Mouse (Mus musculus) lung, embryonic 15.5 days (tissue): ENCODE results near the gene Prox1. TPM values are rescaled to one million over a fixed set of nuclear protein-coding genes. Genes with fewer than 3 reads are reported as not detected.

ENCODE experiments used
- ATAC-seq: fragments of 200-750 bp; cut with Nextera tagmentation; 2 replicates; pipeline ENCODE4 v1.8.0; 2017; ENCODE audit warnings: moderate number of reproducible peaks, borderline replicate concordance; ENCODE audit not compliant: low FRiP score, low TSS enrichment; ENCODE audit errors: extremely low read depth
- H3K27ac ChIP-seq: fragments of 300-500 bp; sonication (generic); 2 replicates; pipeline ENCODE4 v1.5.1; 2015; ENCODE audit warnings: moderate library complexity, mild to moderate bottlenecking, inconsistent platforms
- H3K27me3 ChIP-seq: fragments of 300-500 bp; sonication (generic); 2 replicates; pipeline ENCODE4 v1.6.1; 2015; ENCODE audit warnings: inconsistent platforms
- H3K36me3 ChIP-seq: fragments of 300-500 bp; sonication (generic); 2 replicates; pipeline ENCODE4 v1.6.1; 2015; ENCODE audit warnings: inconsistent platforms
- H3K4me1 ChIP-seq: fragments of 300-500 bp; sonication (generic); 2 replicates; pipeline ENCODE4 v1.6.1; 2015; ENCODE audit warnings: inconsistent platforms
- H3K4me2 ChIP-seq: fragments of 300-500 bp; sonication (generic); 2 replicates; pipeline ENCODE4 v1.6.1; 2015; ENCODE audit warnings: inconsistent platforms, mild to moderate bottlenecking, moderate library complexity
- H3K4me3 ChIP-seq: fragments of 300-500 bp; sonication (generic); 2 replicates; pipeline ENCODE4 v1.5.1; 2015; ENCODE audit warnings: mild to moderate bottlenecking, inconsistent platforms
- H3K9ac ChIP-seq: fragments of 300-500 bp; sonication (generic); 2 replicates; pipeline ENCODE4 v1.6.1; 2015; ENCODE audit warnings: inconsistent platforms
- H3K9me3 ChIP-seq: fragments of 300-500 bp; sonication (generic); 2 replicates; pipeline ENCODE4 v1.6.1; 2016; ENCODE audit warnings: inconsistent platforms
- WGBS: fragments of 180-500 bp; shearing (Covaris S2); methylation state at CpG from one replicate; pipeline ENCODE4 v1.1.7; 2015; 5-methylcytosine and 5-hydroxymethylcytosine counted together
- polyA plus RNA-seq: library from polyadenylated mRNA; unstranded; fragments of >200 nt; fragmentation: Nextera tagmentation; extraction: Ambion mirVana; gene quantifications from 2 replicates; pipeline ENCODE4 v1.2.1, GENCODE M21; 2015

Prox1 gene
- polyA plus RNA-seq, 1 experiment from 2014 or later = 2.0 TPM

DNA sequence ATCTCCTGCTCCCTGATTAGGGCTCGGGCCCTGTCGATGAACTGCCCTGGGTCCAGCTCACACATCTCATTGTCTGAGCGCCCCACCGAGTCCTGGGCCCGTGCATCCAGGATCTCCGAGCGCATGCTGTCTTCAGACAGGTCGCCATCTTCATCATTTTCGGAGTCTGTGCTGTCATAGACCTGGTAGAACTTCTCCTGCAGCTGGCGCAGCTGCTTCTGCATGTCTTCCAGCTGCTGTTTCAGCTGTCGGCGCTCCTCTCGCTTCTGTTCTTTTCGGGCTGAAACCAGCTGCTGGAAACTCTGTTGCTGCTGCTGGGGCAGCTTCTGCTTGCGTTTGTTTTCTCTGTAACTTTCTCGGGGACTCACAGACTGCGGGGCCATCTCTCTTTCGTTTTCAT is 9.2 kb downstream of the Prox1 start:
- no peak overlapping the region for H3K9ac ChIP-seq
- peaks cover 72% of the 10 kb centered on the region for H3K27me3 ChIP-seq
- H3K27ac ChIP-seq = peak overlapping the region; percentile 58
- no peak; the same call in 1 of the 2 replicates for ATAC-seq
- no peaks in the 10 kb centered on the region for H3K36me3 ChIP-seq
- H3K4me3 ChIP-seq = peak overlapping the region; percentile 8; the same call in 1 of the 2 replicates
- H3K9me3 ChIP-seq = no peaks in the 10 kb centered on the region
- WGBS = 48% methylated on average over 18 of the region's 18 CpGs
- peaks cover 4% of the 10 kb centered on the region; the same call in 1 of the 2 replicates for H3K4me1 ChIP-seq
- H3K4me2 ChIP-seq = peak overlapping the region; percentile 34

DNA sequence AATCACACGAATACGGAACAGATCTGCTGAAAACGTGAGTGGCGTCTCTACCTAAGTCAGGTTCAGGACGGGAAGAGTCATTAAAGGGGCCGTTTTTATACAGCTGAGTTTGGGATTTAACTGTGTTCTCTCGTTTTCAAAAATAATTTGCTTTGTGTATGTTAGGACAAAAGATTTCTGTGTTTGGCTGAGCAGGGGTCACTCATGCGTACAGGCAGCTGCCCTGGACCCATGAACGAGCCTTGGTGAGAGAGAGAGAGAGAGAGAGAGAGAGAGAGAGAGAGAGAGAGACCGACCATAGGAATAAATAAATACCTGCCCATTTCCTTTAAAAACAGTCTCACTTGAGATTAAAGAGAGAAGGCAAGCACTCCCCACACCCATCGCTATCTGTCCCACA is 11.1 kb downstream of the Prox1 start:
- peaks cover 8% of the 10 kb centered on the region; the same call in 1 of the 2 replicates for H3K4me1 ChIP-seq
- no peaks in the 10 kb centered on the region for H3K36me3 ChIP-seq
- H3K9me3 ChIP-seq = no peaks in the 10 kb centered on the region
- H3K27ac ChIP-seq = no peak overlapping the region
- H3K4me2 ChIP-seq = no peak overlapping the region
- H3K27me3 ChIP-seq = peaks cover 61% of the 10 kb centered on the region
- no peak for ATAC-seq
- H3K4me3 ChIP-seq = no peak overlapping the region
- WGBS = 68% methylated on average over 11 of the region's 11 CpGs
- H3K9ac ChIP-seq = no peak overlapping the region

- H3K4me2 ChIP-seq = no peak overlapping the region
- no peak overlapping the region for H3K4me3 ChIP-seq
- peaks cover 10% of the 10 kb centered on the region; the same call in 1 of the 2 replicates for H3K4me1 ChIP-seq
- no peaks in the 10 kb centered on the region for H3K9me3 ChIP-seq
- H3K36me3 ChIP-seq = no peaks in the 10 kb centered on the region
- peaks cover 54% of the 10 kb centered on the region for H3K27me3 ChIP-seq
- 16% methylated on average over 8 of the region's 8 CpGs for WGBS
- H3K27ac ChIP-seq = no peak overlapping the region
- no peak overlapping the region for H3K9ac ChIP-seq
- ATAC-seq = no peak
These were observed 14.8 kb downstream of the Prox1 start for GRCm38 (mm10) chr1:190155751-190156150.

DNA sequence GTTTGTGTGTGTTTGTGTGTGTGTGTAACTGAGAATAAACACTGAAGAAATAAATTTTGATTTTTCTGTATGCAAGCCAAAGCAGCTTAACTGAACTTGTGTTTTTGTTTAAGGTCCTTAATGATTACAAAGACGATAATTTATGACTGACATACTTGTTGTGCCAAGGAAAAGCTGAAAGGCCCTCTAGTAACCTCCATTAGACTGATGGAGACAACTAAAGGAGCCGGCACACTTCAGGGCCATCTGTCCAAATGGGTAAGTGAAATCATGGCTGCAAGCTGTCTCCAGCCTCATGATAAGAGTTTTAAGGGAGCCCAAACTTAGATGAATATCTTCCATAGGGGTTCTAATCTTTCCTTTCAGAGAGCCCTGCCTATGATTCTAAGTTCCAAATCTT is 15.5 kb downstream of the Prox1 start:
- ATAC-seq = no peak
- 25% methylated on average over 2 of the region's 2 CpGs for WGBS
- H3K27me3 ChIP-seq = peaks cover 53% of the 10 kb centered on the region
- no peak overlapping the region for H3K27ac ChIP-seq
- H3K36me3 ChIP-seq = no peaks in the 10 kb centered on the region
- H3K4me1 ChIP-seq = 0 out of 2 replicates have a peak, but pooled peaks cover 8% of the 10 kb centered on the region
- H3K4me2 ChIP-seq = no peak overlapping the region
- H3K4me3 ChIP-seq = no peak overlapping the region
- H3K9ac ChIP-seq = no peak overlapping the region
- no peaks in the 10 kb centered on the region for H3K9me3 ChIP-seq

DNA sequence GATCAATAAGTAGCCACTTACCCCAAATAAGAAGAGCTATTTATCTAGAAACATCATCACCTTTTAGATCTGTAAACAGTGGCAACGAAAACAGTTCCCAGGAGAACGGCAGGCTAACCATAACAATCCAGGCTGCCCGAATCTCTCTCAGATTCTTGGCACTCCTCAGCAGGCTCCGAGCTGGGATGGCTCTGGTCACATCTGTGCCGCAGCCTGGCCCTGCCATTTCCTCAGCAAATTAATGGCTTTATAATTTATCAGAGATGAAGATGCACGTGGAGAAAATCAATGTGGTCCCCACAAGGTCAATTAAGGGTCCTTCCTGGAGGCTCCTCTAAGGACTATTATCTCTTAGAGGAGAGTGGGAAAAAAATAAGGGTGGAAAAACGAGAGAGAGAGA is 16.2 kb downstream of the Prox1 start:
- 18% methylated on average over 7 of the region's 7 CpGs for WGBS
- no peak for ATAC-seq
- H3K4me2 ChIP-seq = no peak overlapping the region
- H3K9me3 ChIP-seq = no peaks in the 10 kb centered on the region
- no peaks in the 10 kb centered on the region for H3K36me3 ChIP-seq
- no peak overlapping the region for H3K4me3 ChIP-seq
- H3K27ac ChIP-seq = no peak overlapping the region
- H3K4me1 ChIP-seq = 0 out of 2 replicates have a peak, but pooled peaks cover 8% of the 10 kb centered on the region
- peaks cover 52% of the 10 kb centered on the region for H3K27me3 ChIP-seq
- no peak overlapping the region for H3K9ac ChIP-seq

GRCm38 (mm10) chr1:190152603-190153002 is 17.9 kb downstream of the Prox1 start:
- Histone ChIP-seq H3K4me3 (no peak overlapping the region), H3K27ac (no peak overlapping the region), H3K27me3 (peaks cover 42% of the 10 kb centered on the region; the same call in 1 of the 2 replicates), H3K4me1 (0 out of 2 replicates have a peak, but pooled peaks cover 8% of the 10 kb centered on the region), H3K9me3 (no peaks in the 10 kb centered on the region), H3K36me3 (no peaks in the 10 kb centered on the region), H3K9ac (no peak overlapping the region), H3K4me2 (no peak overlapping the region)
- no peak for ATAC-seq
- 85% methylated on average over 6 of the region's 6 CpGs for whole genome bisulfite sequencing

DNA sequence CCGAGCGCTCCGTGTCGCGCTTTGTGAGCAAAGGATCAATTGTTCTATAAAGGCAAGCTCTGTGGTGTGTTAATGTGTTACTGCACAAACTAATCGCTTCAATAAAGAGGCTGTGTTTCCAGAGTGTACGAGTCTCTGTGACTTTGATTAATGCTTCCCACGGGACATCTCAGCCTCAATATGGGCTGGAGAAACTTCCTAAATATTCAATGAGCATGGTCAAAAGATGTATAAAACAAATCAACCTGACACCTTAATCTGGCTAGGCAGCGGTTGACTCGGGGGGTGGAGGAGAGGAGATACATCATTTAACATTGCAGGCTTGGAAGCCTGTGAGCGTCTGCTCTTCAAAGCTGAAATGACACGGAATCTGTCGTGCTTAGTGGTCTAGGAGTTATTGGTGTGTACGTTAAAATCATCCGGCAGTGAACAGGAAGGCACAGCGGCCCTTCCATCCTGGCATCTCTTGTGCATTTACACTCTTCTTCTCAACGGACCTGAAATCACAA is 21.2 kb downstream of the Prox1 start:
- 53% methylated on average over 17 of the region's 17 CpGs for WGBS
- ATAC-seq = no peak
- H3K4me3 ChIP-seq = no peak overlapping the region

DNA sequence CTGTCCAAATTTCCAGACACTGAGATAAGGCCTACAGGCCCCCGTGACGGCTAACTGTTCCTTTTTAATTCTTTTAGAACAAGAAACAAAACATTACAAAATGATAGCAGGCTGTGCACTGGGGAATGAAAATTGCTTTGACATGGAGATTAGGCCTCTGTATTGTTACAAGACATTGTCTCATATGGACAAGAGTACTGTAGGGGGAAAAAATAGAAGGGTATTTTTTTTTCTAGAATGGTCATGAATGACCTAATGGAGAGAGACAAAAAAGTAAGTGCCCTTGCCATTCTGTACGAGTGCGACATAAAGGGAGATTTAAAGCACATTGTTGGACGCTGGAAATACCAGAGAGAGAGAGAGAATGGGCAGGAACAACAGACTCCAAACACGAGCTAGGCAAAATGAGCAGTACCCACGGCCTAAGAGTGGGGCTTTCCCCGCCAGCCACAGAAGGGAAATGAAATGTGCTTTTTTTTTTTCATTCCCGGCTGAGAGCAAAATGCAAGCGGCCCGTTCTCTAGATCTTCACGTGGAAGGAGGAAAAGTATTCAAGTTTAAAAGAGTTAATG is 21.8 kb downstream of the Prox1 start:
- Histone ChIP-seq H3K9me3 (no peaks in the 10 kb centered on the region), H3K4me2 (no peak overlapping the region), H3K4me3 (no peak overlapping the region), H3K9ac (no peak overlapping the region), H3K4me1 (0 out of 2 replicates have a peak, but pooled peaks cover 3% of the 10 kb centered on the region), H3K27me3 (peaks cover 27% of the 10 kb centered on the region; the same call in 1 of the 2 replicates), H3K36me3 (no peaks in the 10 kb centered on the region), H3K27ac (no peak overlapping the region)
- ATAC-seq = no peak
- WGBS = 39% methylated on average over 12 of the region's 12 CpGs

More for the DNA sequence above, 21.2 kb downstream of the Prox1 start:
- Histone ChIP-seq H3K27ac (no peak overlapping the region), H3K9me3 (no peaks in the 10 kb centered on the region), H3K4me1 (0 out of 2 replicates have a peak, but pooled peaks cover 4% of the 10 kb centered on the region), H3K9ac (no peak overlapping the region), H3K27me3 (peaks cover 28% of the 10 kb centered on the region; the same call in 1 of the 2 replicates), H3K36me3 (no peaks in the 10 kb centered on the region), H3K4me2 (no peak overlapping the region)

GRCm38 (mm10) chr1:190147816-190148215 is 22.7 kb downstream of the Prox1 start:
- no peak overlapping the region for H3K4me2 ChIP-seq
- no peaks in the 10 kb centered on the region for H3K4me1 ChIP-seq
- peaks cover 17% of the 10 kb centered on the region; the same call in 1 of the 2 replicates for H3K27me3 ChIP-seq
- H3K36me3 ChIP-seq = no peaks in the 10 kb centered on the region
- no peaks in the 10 kb centered on the region for H3K9me3 ChIP-seq
- ATAC-seq = no peak
- H3K9ac ChIP-seq = no peak overlapping the region
- no peak overlapping the region for H3K27ac ChIP-seq
- H3K4me3 ChIP-seq = no peak overlapping the region
- 77% methylated on average over 6 of the region's 6 CpGs for WGBS

DNA sequence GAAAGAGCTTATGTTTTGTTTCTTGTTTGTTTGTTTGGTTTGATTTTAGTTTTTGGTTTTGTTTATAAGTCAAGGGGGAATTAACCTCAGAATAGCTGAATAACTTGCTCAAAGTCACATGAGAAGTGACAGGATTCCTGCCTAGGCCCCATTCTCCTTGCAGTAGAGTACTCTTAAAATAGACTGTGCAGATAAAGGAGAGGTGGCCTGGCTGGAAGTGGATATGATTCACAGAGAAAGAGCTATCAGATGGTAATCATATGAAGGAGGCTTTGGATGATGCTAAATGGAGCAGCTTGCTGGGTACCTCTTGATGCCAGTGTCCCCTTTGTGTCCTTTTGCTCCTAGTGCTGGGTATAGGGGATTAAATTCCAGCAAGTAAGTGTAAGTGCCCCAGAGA is 26.1 kb downstream of the Prox1 start:
- no peak overlapping the region for H3K9ac ChIP-seq
- H3K27me3 ChIP-seq = peaks cover 5% of the 10 kb centered on the region; the same call in 1 of the 2 replicates
- ATAC-seq = no peak
- H3K4me3 ChIP-seq = no peak overlapping the region
- H3K9me3 ChIP-seq = no peaks in the 10 kb centered on the region
- H3K27ac ChIP-seq = no peak overlapping the region
- no peaks in the 10 kb centered on the region for H3K4me1 ChIP-seq
- H3K4me2 ChIP-seq = no peak overlapping the region
- H3K36me3 ChIP-seq = no peaks in the 10 kb centered on the region

- no peak overlapping the region for H3K27ac ChIP-seq
- H3K9ac ChIP-seq = no peak overlapping the region
- H3K4me3 ChIP-seq = no peak overlapping the region
- no peak overlapping the region for H3K4me2 ChIP-seq
- H3K36me3 ChIP-seq = no peaks in the 10 kb centered on the region
- no peaks in the 10 kb centered on the region for H3K4me1 ChIP-seq
- H3K27me3 ChIP-seq = no peaks in the 10 kb centered on the region
- 43% methylated on average over 9 of the region's 9 CpGs for WGBS
- no peak for ATAC-seq
- no peaks in the 10 kb centered on the region for H3K9me3 ChIP-seq
These were observed 26.9 kb downstream of the Prox1 start for GRCm38 (mm10) chr1:190143593-190143992.

- H3K9ac ChIP-seq = no peak overlapping the region
- H3K9me3 ChIP-seq = no peaks in the 10 kb centered on the region
- 30% methylated on average over 4 of the region's 4 CpGs for WGBS
- no peaks in the 10 kb centered on the region for H3K4me1 ChIP-seq
- H3K27ac ChIP-seq = no peak overlapping the region
- ATAC-seq = no peak
- no peak overlapping the region for H3K4me2 ChIP-seq
- H3K27me3 ChIP-seq = no peaks in the 10 kb centered on the region
- H3K36me3 ChIP-seq = no peaks in the 10 kb centered on the region
- no peak overlapping the region for H3K4me3 ChIP-seq
These were observed 27.9 kb downstream of the Prox1 start for GRCm38 (mm10) chr1:190142584-190142983.
